Mouse (Mus musculus) retina, postnatal 7 days (tissue): ENCODE measurements at regions not wholly inside any gene's neighbourhood (a gene's known extent, or its start where the extent isn't known, plus 50 kb on each side); places are given as distances from the start of the nearest gene placed in this dataset.

ENCODE experiments used
- DNase-seq: peaks from one replicate; pipeline ENCODE4 v3.0.0-alpha.2; 2012; ENCODE audit warnings: low read depth, low spot score

DNA sequence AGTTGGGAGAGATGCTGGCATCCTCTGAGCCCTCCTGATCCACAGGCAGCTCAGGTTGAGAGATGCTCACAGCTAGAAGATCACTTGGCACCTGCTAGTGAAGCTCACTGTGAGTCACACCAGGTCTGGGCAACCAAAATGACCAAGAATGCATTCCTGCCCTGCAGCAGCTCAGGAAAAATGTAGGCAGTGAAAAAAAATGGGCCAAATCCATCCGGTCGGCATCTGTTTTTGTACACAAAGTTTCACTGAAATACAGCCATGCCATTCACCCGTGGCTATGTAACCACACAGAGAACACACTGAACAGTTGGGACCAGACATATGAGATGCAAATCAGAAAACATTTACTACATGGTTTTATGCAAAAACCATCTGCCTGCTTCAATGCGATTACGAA is 135.1 kb downstream of the Tomm20 start:
- DNase-seq: no peak

DNA sequence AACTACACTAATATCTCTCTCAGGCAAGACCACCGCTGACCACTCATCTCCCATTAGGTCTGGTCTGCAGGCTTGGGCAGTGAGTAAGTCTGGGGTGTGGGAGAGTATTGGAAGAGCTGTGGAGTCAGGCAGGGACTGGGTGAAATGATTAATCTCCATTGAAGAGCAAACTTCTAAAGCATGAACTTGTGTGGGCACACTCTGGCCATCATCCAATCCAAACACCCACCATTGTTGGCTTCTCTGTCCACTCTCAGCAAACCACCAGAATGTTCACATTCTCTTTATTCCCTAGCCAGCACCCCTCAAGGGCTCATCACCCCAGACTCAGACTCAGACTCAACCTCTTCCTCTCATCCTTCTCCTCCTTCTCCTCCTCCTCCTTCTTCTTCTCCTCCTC is 136.3 kb downstream of the Tomm20 start:
- DNase-seq: no peak

DNA sequence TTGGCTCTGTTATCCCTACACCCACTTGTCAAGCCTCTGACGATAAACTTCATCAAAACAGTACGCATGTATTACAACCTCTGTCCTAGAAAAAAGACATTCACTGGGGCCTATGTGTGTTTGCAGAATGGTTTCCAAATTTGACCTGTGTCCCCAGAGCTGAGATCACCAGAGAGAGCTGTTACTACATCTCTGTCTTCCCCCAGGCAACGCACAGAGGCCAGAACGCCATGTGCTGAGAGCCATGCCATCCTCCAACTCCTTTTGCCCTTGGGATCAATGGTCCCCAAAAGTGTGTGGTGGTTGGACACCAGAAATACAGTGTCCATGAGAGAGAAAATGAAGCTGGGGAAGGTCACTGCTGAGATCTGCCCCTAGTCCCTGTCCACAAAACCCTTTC is 137.1 kb downstream of the Tomm20 start:
- no peak for DNase-seq

DNA sequence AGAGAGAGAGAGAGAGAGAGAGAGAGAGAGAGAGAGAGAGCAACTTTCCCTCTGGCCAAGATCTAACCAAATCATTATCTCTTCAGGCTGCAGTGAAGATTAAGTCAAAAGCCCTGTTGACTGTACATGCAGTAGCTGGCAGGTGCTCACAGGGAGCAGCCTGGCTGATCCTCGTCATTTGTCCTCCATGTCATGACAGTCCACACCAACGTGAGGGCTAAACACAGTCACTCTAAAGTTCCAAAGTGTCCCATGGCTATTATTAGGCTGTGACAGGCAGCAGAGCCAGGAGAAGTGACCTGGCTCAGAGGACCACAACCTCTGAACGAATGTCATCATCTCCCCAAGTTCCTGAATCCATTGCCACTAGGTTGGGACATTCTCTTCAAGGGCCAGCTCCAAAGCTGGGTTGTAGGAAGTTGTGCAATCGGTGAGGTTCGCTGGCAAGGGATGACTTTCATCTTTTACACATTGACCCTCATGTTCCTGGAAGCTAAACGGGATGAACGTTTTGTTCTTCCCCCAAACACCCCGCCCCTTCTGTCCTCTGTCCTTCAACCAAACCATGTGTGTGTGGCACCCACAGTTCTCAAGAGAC is 138.4 kb downstream of the Tomm20 start:
- DNase-seq: no peak

DNA sequence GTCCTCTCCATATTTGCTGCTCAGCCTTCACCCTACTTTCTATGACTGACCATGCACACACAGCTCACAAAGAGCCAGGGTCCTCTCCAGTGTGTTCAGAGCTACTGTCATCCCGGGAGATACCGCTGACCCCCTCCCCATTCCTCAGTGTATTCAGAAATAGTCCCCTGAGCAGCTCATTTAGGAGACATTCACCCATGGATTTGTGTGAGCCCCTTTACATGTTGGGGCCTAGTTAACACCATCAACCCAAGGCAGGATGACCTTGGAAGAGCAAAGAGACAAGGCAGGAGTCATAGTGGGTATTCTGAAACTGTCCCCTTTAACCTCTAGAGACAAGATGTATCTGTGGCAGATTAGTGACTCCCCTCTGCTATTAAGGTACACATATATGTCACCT is 139.1 kb downstream of the Tomm20 start:
- no peak for DNase-seq

DNA sequence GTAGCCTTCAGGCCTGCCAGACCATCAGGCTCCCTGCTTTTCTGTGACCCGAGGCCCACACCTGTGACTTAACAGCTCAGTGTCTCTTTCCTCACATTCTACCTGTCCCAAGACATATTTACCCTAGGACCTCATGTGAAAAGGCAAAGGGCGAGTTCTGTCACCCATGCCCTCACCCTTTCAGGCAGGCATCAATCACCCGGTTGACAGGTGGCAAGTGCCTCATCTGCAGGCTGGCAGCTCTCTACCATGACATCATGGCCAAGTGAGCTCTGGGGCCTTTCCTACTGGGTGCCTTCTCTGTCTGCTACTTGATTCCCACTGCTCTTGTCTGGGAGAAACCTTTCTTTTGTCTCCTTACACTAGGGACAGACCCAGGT is 139.5 kb downstream of the Tomm20 start:
- DNase-seq: no peak

DNA sequence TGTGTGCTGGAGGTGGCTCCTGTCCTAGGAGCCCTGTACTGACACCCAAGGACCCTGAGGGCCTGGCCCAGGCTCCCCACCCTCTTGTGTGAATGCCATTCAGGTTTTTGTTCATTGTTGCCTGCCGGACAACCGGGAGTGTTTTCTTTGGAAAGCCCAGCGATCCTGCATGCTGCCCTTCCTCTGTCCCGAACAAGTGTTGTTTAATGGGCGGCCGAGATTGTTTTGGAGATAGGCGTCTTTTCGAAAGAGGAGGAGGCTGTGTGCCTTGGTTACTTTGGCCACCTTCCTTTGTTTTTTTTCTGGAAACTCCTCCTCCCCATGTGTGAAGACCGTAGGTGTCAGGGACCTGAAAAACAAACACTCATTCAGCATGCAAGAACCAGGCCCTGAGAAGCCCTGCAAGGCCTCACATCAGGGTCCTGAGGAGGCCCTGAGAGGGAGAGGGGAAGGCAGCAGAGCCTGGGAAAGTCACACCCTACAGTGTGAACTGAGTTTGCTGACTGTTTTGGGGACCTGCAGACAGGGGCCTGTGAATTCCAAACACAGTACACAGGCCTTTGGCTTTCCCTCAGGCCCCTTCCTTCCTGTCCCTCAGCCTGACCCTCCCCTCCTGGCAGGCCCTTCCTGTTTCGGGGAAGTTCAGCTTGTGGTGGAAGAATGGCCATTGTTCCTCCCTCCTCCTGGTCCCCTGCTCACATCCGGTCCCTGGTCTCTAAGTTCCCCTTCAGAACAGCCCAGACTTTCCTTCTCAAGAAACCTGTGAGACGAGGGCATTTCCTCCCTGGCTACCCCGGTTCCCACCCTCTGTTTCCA is 140.1 kb downstream of the Tomm20 start:
- no peak for DNase-seq

DNA sequence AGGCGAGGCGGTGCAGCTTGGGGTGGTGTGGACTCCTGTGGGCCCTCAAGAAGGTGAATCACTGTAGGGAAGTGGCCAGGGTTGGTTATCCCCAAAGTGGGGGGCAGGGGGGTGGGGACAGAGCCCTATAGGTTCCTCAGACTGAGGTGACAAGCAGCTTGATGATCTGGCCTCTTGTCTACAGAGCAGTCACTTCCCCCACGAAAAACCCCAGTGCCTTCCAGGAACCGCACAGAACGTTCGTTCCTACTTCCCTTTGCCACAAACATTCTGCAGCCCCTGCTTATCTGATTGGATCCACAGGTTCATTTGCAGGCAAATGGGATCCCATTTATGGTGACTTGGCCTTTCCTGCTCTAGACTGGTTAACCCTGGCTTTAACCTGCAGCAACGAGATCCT is 141.5 kb downstream of the Tomm20 start:
- no peak for DNase-seq

DNA sequence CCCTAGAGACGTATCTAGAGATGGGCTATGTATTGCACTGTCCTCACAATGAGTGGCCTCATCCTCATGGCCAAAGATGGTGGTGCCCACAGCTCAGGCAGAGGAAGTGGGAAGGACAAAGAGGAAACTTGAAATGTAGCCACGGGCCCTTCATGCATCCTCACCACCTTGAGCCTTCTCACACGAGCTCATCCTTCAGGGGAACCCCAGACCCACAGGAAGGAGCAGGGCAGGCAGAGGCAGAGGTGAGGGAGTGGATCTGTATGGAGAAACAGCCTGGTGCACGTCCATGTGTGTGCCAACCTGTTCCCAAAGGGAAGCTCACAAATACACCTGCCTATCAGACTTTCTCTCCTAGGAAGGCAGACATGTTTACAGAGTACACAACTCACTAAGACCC is 143.0 kb downstream of the Tomm20 start:
- DNase-seq: no peak

DNA sequence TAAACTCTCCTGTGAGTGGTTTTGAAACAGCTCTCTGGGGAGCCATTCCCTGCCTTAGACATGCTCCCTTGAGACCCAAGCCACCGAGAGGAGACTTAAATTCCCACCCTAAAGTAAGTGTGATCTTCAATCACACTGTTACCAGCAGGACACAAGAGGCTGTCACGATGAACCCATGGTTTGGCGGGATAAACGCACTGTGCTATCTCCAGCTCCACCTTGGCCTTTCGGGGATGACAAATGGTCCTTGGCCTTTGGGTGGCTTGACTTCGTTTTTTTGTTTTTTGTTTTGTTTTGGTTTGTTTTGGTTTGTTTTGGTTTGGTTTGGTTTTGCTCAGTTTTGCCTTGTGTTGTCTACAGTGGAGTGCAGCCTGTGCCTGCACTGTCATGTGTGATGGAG is 144.7 kb downstream of the Tomm20 start:
- no peak for DNase-seq

DNA sequence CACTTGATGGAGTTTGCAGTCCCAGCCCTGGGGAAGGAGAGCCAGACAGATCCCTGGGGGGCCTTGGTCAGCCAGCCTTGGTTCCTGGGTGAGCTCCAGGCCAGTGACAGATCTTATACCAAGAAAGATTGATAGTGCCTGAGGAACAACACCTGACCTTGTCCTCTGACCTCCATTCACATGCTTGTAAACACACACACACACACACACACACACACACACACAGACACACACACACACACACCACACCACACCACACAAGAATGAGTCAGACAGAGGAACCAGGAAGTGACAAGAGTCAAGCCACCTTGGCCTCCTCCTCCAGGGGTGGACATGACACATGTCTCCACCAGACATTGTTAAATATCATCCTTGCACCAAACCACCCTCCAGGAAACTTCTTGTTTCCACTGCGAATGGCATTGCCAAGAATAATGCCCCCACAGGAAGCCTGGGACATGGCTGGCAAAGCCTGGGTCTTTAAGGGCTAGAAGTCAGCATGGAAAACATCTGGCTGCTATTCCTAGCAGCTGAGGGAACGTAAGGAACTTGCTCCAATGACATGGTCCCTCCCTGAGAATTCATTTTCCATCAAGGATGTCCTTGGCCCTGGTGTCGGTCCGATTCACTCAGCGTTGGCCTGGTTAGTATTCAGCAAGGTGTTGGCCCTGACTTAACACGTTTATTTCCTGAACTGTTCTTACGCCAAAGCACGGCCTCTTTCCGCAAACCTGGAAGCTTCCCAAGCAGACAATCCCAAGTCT is 147.9 kb downstream of the Tomm20 start:
- DNase-seq: no peak

DNA sequence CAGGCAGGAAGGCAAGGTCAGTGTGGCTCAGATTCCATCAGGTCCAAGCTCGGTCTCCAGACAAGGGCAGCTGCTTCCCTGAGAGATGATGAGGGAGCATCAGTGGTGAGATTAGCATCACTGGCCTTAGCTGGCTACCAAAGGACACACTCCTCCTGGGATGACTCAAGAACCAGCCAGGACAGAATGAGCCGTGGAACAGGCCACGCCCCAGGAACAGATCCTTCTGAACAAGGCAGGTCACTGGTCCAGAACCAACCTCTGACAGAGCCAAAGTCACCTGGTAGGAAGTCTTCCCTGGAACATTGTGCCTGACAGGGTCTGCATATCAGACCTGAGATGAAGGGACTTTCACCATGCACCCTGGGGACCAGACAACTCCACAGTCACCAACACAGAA is 152.0 kb downstream of the Tomm20 start:
- DNase-seq: no peak

DNA sequence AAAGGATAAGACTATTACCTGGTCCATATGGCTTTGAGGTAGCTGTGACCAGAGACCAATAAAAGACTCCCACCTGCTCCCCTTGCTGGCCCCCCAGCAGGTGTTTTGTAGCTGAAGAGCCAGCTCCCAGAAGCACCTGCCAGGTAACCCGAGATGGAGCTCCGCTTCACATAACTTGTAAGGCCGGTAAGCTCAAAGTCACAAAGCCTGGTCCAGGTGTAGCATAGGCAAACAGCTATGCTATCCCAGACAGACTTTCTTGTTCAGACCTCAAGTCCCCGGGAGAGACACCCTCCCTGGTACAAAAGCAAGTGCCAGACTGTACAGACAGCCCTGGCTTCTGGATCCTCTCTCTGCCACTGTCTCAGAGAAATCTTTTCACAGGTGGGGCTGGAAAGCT is 154.6 kb downstream of the Tomm20 start:
- DNase-seq: no peak

DNA sequence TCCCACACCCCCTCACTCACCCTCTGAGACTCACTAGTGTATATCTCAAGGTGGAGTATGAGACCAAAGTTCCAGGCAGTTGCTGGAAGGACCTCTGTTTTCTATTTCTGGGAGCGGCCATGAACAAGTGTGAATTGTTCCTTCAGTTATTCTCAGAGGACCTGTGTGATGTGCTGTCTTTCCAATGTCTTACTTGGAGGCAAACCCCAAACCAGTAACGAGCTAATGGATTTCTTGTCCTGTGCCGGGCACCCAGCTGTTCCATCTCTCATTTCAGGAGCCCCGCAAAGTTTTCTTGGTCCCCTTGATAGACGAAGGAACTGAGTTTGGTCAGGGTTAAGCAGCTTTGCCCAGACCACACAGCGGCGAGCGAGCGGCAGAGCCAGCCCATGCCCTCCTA is 155.4 kb downstream of the Tomm20 start:
- DNase-seq: no peak

DNA sequence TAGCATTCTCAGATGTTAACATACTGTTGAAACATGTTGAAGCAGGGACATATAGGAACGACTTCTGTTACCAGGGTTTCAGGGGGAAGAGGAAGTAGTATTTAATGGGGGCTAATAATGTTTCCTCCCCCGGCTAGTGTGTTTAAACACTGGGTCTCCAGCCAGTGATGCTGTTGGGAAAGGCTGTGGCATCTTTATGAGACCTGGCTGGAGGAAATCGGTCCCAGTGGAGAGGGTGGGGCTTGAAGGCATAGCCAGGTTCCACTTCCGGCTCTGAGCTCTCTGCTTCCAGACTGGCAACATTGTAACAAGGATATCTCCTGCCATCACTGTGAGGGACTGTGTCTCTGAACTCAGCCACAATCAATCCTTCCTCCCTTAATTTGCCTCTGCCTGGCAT is 156.6 kb downstream of the Tomm20 start:
- no peak for DNase-seq

DNA sequence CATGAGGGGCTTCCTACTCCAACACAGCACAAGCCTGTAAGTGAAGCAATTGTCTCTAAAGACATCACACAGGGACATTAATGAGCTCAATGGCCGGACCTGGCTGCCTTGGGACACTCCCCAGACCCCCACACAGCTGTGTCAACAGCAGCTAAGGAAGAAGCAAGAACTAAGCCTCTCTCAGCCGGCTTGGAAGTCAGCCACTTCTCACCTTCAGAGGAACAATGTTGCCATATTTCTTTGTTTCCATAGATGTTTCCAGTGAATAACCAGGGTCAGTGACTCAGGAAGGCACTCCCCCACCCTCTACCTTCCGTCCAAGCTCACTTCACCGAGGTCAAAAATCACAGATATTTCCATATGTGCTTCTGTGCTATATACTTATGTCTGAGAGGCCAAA is 157.0 kb downstream of the Tomm20 start:
- no peak for DNase-seq

DNA sequence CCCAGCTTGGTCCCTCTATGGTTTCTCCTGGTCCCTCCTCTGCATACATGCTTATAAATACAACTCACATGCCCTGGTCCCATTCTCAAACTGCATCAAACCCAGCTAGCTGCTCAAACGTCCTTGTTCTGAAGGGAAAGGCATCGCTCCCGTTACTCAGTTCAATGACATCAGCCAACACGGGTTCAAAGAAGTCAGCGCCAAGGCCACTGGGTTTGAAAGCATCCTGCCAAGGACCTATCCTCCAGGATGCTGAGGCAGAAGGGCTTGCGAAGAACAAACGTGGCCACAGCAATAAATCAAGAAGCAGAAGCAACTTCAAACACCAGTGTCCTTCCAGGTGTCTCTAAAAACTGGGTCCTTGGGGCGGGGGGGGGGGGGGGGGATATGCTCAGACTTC is 158.2 kb downstream of the Tomm20 start:
- no peak for DNase-seq

DNA sequence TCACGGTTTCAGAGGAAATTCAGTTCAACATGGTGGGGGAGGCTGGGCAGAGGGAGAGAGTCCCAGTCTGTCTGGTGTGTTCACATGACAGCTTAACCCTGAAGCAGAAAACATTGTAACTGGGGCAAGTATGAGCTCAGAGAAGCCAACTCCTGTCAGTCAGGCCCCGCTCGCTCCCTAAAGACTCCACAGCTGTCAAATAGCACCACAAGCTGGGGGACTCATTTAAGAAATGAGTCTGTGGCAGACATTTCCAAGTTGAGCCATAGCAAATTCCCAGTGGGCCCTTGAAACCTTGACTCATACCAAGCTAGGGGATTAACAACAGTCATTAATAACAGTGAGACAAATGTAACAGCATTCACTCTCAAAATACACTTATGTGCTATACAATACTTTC is 160.4 kb downstream of the Tomm20 start:
- no peak for DNase-seq

DNA sequence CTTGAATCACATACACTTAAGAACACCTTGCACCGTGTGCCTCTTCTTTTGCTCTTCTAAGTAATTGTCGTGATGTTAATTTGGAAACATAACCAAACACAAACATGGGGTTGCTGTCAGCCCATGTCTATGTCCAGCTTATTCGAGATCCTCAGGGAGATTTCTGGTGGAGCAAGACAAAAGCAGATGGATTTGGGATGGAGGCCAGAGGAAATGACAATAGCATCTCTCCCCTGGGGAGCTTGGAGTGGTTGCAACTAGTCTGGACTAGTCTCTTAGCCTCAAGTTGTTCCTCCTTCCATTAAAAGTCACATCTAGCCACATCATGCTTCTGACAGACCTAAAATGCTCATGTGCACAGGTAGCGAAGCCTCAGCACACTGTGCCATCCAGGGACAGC is 161.0 kb downstream of the Tomm20 start:
- DNase-seq: no peak

DNA sequence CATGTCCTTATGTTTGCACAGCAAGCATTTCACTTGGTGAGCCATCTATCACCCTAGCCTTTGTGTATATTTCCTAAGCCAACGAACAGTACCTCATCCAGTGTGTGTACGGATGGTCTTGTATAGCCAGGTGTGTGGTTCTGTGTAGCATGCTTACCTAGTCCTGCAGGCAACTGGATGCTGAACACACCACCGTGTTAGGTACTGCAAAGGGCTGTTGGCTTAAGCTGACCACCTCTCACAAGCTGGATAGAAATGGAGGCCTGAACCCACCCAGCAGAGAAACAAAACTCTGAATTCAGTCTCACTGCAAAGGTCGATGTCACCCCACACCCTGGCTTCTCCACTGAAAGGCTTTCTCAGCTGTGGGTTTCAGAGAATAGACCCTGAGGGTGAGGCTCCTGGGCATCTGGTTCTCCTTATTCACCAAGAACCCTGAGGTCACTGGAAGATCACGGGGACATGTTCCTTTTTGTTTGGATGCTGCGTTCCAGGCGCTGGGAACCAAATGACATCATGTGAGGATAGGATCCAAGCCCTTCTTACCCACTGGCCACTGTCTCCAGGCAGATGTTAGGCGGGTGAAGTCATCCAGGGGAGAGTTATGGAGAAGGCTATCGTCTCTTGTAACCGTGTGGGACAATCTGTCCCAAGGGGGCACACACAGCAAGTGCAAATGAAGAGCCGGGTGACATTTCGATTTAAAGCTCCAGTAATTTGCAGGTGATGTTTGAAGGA is 161.8 kb downstream of the Tomm20 start:
- DNase-seq: no peak

DNA sequence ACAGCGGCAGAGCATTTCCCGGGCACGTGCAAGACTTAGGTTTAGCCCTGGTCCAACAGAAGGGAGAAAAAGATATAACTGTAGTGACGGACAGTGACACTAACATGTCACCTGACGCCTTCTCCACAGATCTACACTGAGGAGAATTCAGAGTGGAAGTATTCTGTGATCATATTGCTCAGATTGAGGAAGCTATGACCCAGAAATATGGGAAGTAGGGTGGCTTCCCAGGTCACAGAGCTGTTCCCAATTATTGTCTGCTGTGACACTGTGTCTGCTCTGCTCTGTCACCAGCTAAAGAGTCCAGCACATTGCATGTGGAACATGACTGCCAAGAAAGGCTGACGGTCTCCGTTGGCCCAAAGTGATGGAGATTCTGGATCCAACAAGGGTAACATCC is 167.0 kb downstream of the Tomm20 start:
- DNase-seq: no peak

DNA sequence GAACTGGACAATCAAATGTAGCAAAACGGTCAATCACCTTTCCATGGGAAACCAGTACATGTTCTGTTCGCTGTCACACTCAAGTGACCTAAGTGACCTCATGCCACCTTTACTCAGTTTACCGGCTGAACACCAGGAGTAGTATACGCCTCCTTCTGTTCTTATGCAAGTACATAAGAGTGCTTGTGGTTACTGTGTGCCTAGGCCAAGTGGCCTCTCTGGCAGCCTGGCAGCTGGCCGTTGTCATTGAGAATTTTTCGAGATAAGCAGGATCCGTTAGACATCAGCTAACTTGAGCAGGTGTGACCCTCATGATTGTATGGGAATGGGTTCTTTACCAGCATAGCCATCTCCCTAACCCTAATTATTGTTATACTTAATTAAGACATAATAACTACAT is 167.5 kb downstream of the Tomm20 start:
- DNase-seq: no peak
